Mouse (Mus musculus) megakaryocyte, adult 5-6 weeks (primary cell): ENCODE data around the gene Vps13c. TPM values are rescaled to one million over a fixed set of nuclear protein-coding genes. Genes with fewer than 3 reads are reported as not detected.

ENCODE experiments used
- ATAC-seq: 2 replicates; pipeline ENCODE4 v1.8.0; 2016; ENCODE audit warnings: mild to moderate bottlenecking, inconsistent platforms; ENCODE audit not compliant: poor library complexity, severe bottlenecking
- total RNA-seq, 2 experiments: library from RNA; stranded (forward) in 1 of 2; stranded (reverse) in 1 of 2; fragments of 153-499, 151-499 nt in 1 of 2; fragments of 221-1000, 200-1000 nt in 1 of 2; gene quantifications; 2 replicates each; pipeline versions ENCODE4 v1.2.3 to v1.2.4; 2015 to 2017

The Vps13c gene
- total RNA-seq, 2 experiments from 2014 or later = 52.5 to 69.1 TPM

GRCm38 (mm10) chr9:68006566-68006965 is 166.4 kb downstream of the Vps13c start:
- ATAC-seq = no peak

DNA sequence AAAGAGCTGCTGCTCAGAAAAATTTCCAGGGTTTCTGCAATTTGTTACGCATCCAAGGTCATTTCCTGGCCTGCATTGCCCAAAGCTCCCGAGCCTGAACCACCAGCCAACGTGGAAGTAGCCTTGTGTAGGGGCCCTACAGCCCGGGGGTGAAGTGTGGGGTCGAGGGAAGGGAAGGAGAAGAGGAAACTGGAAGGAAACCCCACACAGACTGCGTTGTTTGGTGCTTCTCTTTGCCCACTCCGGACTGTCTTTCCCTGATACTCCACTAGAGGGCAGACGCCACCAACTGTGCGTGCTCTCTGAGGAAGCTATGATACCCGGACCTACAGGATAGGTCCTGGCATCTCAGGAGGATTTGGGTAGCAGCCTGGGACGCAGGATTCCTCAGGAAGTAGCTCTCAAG is 174.8 kb downstream of the Vps13c start:
- peak; percentile 77 for ATAC-seq

GRCm38 (mm10) chr9:68016255-68016954 is 176.2 kb downstream of the Vps13c start:
- no peak for ATAC-seq

DNA sequence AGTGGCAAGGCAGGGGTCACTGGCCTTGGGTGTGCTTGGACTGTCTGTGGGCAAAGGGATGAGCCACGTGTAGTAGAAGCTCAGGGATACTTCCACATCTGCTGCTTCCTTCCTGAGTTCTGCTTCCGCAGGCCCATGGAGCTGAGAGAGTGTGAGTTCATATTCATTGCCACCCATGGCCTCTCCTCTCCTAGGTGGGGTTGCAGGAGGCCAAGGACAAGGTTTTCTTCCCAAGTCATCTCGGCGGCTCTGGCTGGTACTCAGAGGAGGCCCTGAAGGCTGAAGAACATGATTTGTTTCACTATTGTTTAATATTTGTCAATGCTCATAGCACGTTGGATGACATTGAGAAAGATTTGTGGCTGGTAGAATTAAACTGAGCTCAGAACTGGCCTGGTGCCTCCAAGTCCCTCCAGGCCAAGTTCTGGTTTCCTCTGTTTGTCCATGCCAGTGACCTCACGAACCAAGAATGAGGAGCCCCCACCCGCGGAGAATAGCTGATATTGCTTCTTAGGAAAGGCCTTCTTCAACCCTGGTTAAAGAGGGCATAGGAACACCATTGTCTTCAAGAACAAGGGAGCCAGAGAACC is 180.7 kb downstream of the Vps13c start:
- ATAC-seq = no peak

DNA sequence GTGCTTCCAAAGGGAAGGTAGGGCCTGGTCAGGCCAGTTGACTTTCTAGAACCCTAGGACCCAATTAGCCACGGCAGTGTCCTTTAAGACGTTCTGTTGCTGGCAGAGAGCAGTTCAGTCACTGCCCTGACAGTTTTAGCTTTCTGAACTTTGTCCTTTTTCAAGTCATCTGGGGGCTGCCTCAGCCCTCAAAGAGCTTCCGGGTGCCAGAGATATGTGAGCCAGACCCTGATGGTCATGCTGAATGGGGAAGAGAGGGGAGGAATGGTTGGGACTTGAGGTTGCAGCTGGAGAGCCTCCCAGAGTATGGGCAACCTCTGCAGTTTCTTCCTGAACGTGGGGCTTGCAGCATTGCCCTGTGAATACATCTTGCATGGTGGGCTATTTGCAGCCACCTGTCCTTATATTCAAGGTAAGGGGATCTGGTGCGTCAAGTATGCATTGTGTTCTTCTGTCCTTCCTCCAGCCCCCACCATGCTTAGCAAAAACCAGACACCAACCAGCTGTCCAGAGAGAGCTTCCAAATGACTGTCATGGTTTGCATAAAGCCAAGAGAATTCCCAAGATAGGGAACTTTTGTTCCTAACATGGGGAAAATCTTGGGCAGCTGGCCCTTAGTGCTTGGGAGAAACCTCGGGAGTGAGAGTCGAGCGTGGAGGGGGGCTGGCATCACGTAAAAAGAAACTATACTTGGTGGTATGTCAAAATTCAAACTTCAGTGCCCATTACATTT is 182.3 kb downstream of the Vps13c start:
- no peak for ATAC-seq

GRCm38 (mm10) chr9:68028631-68029030 is 188.4 kb downstream of the Vps13c start:
- no peak for ATAC-seq

DNA sequence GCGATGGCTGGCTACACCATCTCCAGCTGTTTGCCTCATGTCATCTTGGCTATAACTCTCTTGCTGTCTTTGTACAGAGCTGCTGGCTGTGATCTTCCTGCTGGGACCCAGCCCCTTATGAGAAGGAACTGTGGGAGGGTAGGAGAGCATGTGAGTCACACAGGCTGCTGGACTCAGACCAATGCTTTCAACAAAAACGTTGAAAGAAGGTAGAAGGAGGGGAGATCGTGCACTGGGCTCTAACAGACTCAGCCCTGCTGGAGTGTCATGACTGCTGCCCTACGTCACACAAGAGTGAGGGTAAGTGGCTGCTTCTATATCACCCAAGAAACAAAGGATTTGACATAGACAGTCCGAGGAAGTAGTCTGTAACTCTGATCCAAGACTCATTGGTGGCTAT is 193.6 kb downstream of the Vps13c start:
- ATAC-seq = no peak

Other genes with a start within 250 kb of the Vps13c start
- gene C2cd4b, start 81.0 kb upstream of the Vps13c start, total RNA-seq (2015) = not detected in 2 replicates
- not detected in 2 replicates for gene C2cd4b, start 81.0 kb upstream of the Vps13c start, total RNA-seq (2017)
- gene C2cd4a, start 8.1 kb upstream of the Vps13c start, total RNA-seq (2015) = not detected in 2 replicates
- gene C2cd4a, start 8.1 kb upstream of the Vps13c start, total RNA-seq (2017) = not detected in 2 replicates